Mouse (Mus musculus) 3134 (cell line): ENCODE results near the gene Spata1.
A peak's percentile ranks its signal among the peaks of the same experiment; 100 is the strongest.
"Not testable (repeated sequence)": the region's sequence is repeated elsewhere in the genome, so short reads cannot be mapped to it uniquely, and the experiment has no call there.

ENCODE experiments used
- DNase-seq: peaks from one replicate; pipeline ENCODE4 v3.0.0-alpha.2; 2011; ENCODE audit warnings: low spot score; ENCODE audit not compliant: insufficient read length; ENCODE audit errors: extremely low read depth

Gene Spata1

GRCm38 (mm10) chr3:146462939-146463338 lies 36.6 kb downstream of the Spata1 start:
- no peak for DNase-seq

GRCm38 (mm10) chr3:146451375-146451774 lies 48.2 kb downstream of the Spata1 start:
- no peak for DNase-seq

- peak; percentile 95 for DNase-seq
These were observed 49.1 kb downstream of the Spata1 start for GRCm38 (mm10) chr3:146450371-146450841.

- DNase-seq = no peak
These were observed 49.8 kb downstream of the Spata1 start, which contains the start of gene Ctbs for GRCm38 (mm10) chr3:146449745-146450250. TSS of gene Ctbs (plus strand) at chr3:146449795.

DNA sequence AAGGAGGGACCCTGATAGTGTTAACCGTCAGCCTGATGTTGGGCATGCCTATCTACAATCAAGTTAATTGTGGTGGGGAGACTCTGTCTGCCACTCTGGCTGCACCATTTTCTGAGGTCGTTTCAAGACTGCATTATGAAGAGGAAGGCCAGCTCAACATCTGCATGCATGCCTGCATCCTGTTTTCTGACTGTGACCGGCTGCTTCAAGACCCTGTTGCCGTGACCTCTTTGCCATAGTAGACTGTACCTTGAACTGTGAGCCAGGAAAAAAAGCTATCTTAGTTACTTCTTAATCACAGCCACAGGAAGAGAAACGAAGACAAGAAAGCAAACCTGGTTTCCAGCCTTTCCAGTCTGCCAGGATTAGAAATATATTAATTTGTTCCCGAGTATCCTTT lies 50.6 kb downstream of the Spata1 start:
- no peak for DNase-seq

DNA sequence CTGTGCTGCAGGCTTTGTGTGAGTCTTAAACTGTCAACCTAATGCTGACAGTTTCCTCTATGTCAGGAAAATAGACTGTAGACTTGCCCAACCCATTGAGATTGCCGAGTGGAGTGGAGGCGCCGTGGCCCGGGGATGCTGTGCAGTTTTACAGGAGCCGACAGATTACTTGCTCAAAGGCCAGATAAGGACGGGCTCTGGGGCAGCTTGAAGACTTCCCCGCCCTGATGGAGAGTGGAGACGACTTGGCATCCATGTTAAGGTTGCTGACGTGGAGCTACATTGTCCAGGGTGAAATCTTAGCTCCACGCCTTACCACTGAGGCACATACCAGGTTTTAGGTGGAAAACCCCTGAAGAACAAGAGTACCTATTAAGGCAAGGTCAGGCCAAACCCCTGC lies 51.2 kb downstream of the Spata1 start:
- DNase-seq = no peak

DNA sequence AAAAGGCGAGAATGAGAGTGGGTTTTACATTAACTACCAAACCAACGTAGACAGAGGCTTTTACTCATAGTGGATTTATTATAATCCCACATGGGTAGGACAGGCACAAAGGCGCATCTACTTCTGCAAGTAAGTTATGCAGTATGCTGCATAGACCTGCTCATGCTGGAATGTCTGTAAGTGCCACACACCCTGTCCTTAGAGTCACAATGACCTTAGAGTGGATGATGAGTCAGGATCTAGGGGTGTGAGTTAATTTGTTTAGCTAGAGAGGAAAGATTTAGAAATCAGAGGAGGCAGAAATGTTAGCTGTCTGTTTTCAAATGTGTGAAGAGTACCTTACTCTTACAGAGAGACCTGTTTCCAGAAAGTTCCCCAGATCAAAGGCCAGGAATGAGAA lies 52.0 kb downstream of the Spata1 start:
- no peak for DNase-seq

DNA sequence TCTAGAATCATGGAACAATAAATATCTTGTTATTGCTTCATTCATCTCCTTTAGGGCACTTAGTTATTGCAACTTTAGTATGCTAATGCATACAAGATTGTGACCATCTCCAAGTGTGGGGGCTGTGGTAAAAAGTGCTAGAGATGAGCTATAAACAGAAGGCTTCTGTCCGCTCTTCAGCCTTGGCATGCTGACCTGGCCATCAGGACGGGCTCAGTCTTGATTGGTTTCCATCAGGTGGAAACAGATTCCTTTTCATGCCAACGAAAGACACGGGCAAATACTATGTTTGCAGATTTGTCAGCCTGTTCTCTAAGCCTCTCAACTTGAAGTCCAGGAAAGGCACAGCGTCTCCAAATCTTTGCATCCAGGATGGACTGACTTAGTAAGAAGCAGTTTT lies 52.4 kb downstream of the Spata1 start:
- no peak for DNase-seq

GRCm38 (mm10) chr3:146444880-146445279 lies 54.7 kb downstream of the Spata1 start:
- DNase-seq = no peak

DNA sequence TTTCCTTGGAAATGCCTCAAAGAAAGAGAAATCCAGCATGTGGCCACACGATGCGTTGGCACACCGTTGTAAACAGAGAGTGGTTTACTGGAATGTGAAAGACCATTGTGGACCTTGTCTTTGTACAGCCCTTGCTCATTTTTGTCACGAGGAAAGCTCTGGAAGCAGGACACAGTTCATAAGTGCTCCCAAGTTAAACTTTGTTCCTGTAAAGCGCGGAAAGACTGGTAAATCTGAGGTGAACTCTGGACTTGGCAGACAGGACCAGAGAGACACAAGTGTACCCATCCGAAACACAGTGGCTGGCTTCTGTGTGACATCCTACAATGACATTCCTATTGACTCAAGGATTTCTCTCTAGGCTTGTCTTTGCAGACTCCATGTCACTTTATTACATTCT lies 56.2 kb downstream of the Spata1 start:
- no peak for DNase-seq

DNA sequence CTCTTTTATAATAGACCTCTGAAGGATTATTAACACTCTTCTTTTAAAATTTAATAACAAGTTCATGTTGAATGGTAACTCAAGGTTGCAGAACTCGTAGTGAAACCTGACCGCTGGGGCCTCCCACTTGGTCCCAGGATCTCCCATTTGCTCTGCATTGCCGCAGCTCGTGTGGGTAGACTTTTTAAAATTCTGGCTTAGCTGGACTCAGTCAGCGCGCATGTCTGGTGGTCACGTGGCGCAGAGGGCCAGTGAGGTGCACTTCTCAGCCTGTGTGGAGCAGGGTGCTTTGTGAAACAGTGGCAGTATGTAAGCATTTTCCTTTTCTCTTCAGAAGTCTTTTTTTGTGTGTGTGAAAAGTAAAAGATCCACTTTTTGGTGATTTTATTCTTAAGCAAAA lies 56.6 kb downstream of the Spata1 start:
- no peak for DNase-seq

- DNase-seq = no peak
These were observed 57.1 kb downstream of the Spata1 start for GRCm38 (mm10) chr3:146442484-146442883.

- no peak for DNase-seq
These were observed 59.1 kb downstream of the Spata1 start for GRCm38 (mm10) chr3:146440422-146440821.

- no peak for DNase-seq
These were observed 59.5 kb downstream of the Spata1 start for GRCm38 (mm10) chr3:146440011-146440410.

DNA sequence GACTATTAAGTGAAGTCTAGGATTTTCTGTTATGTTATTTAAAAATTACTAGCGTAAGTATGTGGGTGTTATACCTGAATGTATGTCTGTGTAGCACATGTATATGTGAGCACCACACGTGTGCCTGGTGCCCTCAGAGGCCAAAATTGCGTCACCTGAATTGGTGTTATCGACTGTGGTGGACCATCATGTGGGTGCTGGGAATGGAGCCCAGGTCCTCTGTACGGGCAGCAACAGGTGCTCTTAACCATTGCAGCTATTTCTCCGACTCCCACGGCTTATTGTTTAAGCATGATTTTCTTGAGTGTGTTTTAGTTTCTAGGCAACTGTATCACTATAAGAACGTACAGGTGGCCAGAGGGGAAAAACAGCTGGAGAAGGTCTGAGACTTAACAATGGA lies 63.4 kb downstream of the Spata1 start:
- DNase-seq = no peak

DNA sequence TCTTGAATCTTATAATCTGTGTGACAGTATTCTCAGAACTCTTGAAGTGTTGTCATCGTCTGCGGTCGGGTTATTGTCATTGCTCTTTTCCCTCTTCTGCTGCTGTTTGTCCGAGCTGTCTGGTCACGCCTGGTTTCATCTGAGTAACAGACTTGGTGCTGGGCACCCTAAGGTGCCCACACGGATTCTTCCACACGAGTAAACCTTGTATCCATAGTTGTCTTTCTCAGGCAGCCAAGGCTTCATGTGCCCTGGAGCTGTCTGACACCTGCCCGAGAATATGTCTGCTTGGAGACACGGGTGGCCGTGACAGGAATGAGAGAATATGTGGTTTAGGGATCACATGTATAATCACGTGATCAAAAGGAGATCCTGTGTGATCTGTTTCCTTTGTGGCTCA lies 64.0 kb downstream of the Spata1 start:
- DNase-seq = no peak

- no peak for DNase-seq
These were observed 64.9 kb downstream of the Spata1 start for GRCm38 (mm10) chr3:146434686-146435085.

DNA sequence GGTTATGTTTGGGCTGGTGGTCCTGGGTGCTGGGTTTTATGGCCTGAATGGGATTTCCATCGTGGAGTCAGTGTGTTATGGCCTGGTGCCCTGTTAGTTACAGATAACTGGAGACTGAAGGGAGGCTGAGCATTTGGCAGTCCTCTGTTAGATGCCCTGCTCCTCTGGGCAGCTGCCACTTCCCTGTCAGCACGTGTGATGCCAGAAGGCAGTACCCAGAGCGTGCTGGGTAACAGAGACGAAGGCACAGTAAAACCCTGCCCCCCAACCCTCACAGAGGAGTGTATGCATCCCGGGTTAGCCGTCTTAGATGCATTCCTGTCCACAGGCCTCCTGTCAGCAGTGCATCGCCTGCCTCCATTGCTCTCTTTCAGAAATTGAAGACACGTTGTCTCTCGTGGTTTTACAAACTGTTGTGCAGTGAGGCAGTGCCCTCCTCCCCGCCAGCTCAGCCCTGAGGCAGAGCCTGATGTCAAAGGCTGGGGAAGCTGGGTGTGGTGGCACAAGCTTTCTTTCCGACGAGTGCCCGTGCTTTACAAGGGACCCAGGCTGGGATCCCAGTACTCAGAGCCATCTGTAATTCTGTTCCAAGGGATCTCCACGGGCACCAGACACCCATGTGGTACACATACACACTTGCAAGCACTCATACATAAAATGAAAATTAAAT lies 65.7 kb downstream of the Spata1 start:
- DNase-seq = no peak

DNA sequence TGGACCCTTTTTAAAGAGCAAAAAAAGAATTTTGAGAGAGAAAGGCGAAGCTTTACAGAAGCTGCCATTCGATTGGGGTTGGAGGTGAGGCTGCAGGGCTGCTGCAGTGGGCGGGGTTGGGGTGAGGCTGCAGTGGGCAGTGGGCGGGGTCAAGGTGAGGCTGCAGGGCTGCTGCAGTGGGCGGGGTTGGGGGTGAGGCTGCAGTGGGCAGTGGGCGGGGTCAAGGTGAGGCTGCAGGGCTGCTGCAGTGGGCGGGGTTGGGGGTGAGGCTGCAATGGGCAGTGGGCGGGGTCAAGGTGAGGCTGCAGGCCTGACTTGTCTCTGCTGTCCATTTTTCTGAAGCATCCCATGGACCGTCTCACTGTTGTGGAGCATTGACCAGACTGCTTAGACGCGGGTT lies 66.5 kb downstream of the Spata1 start:
- DNase-seq = not testable (repeated sequence)

- DNase-seq = no peak
These were observed 73.1 kb downstream of the Spata1 start for GRCm38 (mm10) chr3:146426489-146426888.

- no peak for DNase-seq
These were observed 73.7 kb downstream of the Spata1 start for GRCm38 (mm10) chr3:146425902-146426301.

- no peak for DNase-seq
These were observed 75.2 kb downstream of the Spata1 start for GRCm38 (mm10) chr3:146424306-146424900.
